Mouse (Mus musculus) heart, embryonic 10.5 days (tissue): Measurements from ENCODE around the gene Upf3a. TPM values are rescaled to one million over a fixed set of nuclear protein-coding genes. Genes with fewer than 3 reads are reported as not detected.
"Not testable (repeated sequence)": the region's sequence is repeated elsewhere in the genome, so short reads cannot be mapped to it uniquely, and the experiment has no call there.

Experiments
- DNase-seq: peaks from one replicate; pipeline ENCODE4 v3.0.0-alpha.2; 2017; ENCODE audit warnings: low spot score
- H3K27ac ChIP-seq: fragments of 300-500 bp; sonication (generic); 2 replicates; pipeline ENCODE4 v1.5.1; 2016; ENCODE audit warnings: mild to moderate bottlenecking
- H3K27me3 ChIP-seq: fragments of 300-500 bp; sonication (generic); 2 replicates; pipeline ENCODE4 v1.6.1; 2016; ENCODE audit warnings: mild to moderate bottlenecking; ENCODE audit not compliant: poor library complexity, insufficient read depth, severe bottlenecking
- H3K36me3 ChIP-seq: fragments of 300-500 bp; sonication (generic); 2 replicates; pipeline ENCODE4 v1.6.1; 2016; ENCODE audit warnings: mild to moderate bottlenecking, moderate library complexity
- H3K4me1 ChIP-seq: fragments of 300-500 bp; sonication (generic); 2 replicates; pipeline ENCODE4 v1.6.1; 2016; ENCODE audit warnings: mild to moderate bottlenecking
- H3K4me3 ChIP-seq: fragments of 300-500 bp; sonication (generic); 2 replicates; pipeline ENCODE4 v1.5.1; 2016; ENCODE audit warnings: mild to moderate bottlenecking, moderate library complexity
- H3K9me3 ChIP-seq: fragments of 300-500 bp; sonication (generic); 2 replicates; pipeline ENCODE4 v1.6.1; 2016; ENCODE audit warnings: mild to moderate bottlenecking, moderate library complexity
- WGBS: fragments of 180-500 bp; shearing (Covaris S2); methylation state at CpG from one replicate; pipeline ENCODE4 v1.1.7; 2016; 5-methylcytosine and 5-hydroxymethylcytosine counted together
- polyA plus RNA-seq: library from polyadenylated mRNA; unstranded; fragments of >200 nt; fragmentation: Nextera tagmentation; extraction: Ambion mirVana; gene quantifications from 2 replicates; pipeline ENCODE4 v1.2.1, GENCODE M21; 2016

Upf3a gene
- polyA plus RNA-seq: 25.7 and 34.1 TPM in 2 replicates

GRCm38 (mm10) chr8:13785250-13785763, at the start of gene Upf3a:
TSS of gene Upf3a (plus strand) at chr8:13785615.
- Histone ChIP-seq H3K4me1 (peaks cover 13% of the 10 kb centered on the region), H3K36me3 (peaks cover 36% of the 10 kb centered on the region), H3K27me3 (no peaks in the 10 kb centered on the region), H3K27ac (peak within 1 kb of the TSS; percentile 100), H3K4me3 (peak within 1 kb of the TSS; percentile 80), H3K9me3 (no peaks in the 10 kb centered on the region)
- WGBS: under 1% methylated on average over 47 of the region's 47 CpGs
- DNase-seq: peak; percentile 97

GRCm38 (mm10) chr8:13740323-13740770, 45.1 kb upstream of the Upf3a start:
- H3K27me3 ChIP-seq: no peaks in the 10 kb centered on the region
- H3K4me3 ChIP-seq: no peak overlapping the region
- H3K36me3 ChIP-seq: no peaks in the 10 kb centered on the region
- peak overlapping the region; percentile 63; the same call in 1 of the 2 replicates for H3K27ac ChIP-seq
- peak; percentile 79 for DNase-seq
- WGBS: 37% methylated on average over 6 of the region's 6 CpGs
- H3K9me3 ChIP-seq: no peaks in the 10 kb centered on the region
- no peaks in the 10 kb centered on the region for H3K4me1 ChIP-seq

GRCm38 (mm10) chr8:13740817-13741613, 44.4 kb upstream of the Upf3a start:
- Histone ChIP-seq H3K4me3 (no peak overlapping the region), H3K4me1 (no peaks in the 10 kb centered on the region), H3K27ac (peak overlapping the region; percentile 63; the same call in 1 of the 2 replicates), H3K36me3 (no peaks in the 10 kb centered on the region), H3K27me3 (no peaks in the 10 kb centered on the region), H3K9me3 (no peaks in the 10 kb centered on the region)
- 65% methylated on average over 7 of the region's 7 CpGs for WGBS
- DNase-seq: no peak

GRCm38 (mm10) chr8:13746212-13746611, 39.2 kb upstream of the Upf3a start:
- not testable (repeated sequence) for H3K27ac ChIP-seq, H3K27me3 ChIP-seq, H3K36me3 ChIP-seq, H3K9me3 ChIP-seq, H3K4me3 ChIP-seq, H3K4me1 ChIP-seq, DNase-seq
- 91% methylated on average over 6 of the region's 6 CpGs for WGBS

- H3K9me3 ChIP-seq: no peaks in the 10 kb centered on the region
- 38% methylated on average over 3 of the region's 3 CpGs for WGBS
- H3K27me3 ChIP-seq: no peaks in the 10 kb centered on the region
- H3K36me3 ChIP-seq: no peaks in the 10 kb centered on the region
- H3K27ac ChIP-seq: no peak overlapping the region
- H3K4me1 ChIP-seq: no peaks in the 10 kb centered on the region
- DNase-seq: no peak
- H3K4me3 ChIP-seq: no peak overlapping the region
Measured at GRCm38 (mm10) chr8:13747626-13748025, 37.8 kb upstream of the Upf3a start.

- H3K9me3 ChIP-seq: no peaks in the 10 kb centered on the region
- H3K4me1 ChIP-seq: peaks cover 14% of the 10 kb centered on the region
- WGBS: 29% methylated on average over 2 of the region's 2 CpGs
- no peaks in the 10 kb centered on the region for H3K27me3 ChIP-seq
- no peak overlapping the region for H3K27ac ChIP-seq
- no peak overlapping the region for H3K4me3 ChIP-seq
- DNase-seq: no peak
- H3K36me3 ChIP-seq: no peaks in the 10 kb centered on the region
Measured at GRCm38 (mm10) chr8:13753680-13754079, 31.7 kb upstream of the Upf3a start.

GRCm38 (mm10) chr8:13756480-13756879, 28.9 kb upstream of the Upf3a start:
- Histone ChIP-seq H3K27ac (no peak overlapping the region), H3K4me3 (no peak overlapping the region), H3K27me3 (no peaks in the 10 kb centered on the region), H3K4me1 (peaks cover 19% of the 10 kb centered on the region), H3K9me3 (no peaks in the 10 kb centered on the region), H3K36me3 (peaks cover 15% of the 10 kb centered on the region)
- 62% methylated on average over 7 of the region's 7 CpGs for WGBS
- DNase-seq: no peak

GRCm38 (mm10) chr8:13756982-13757804, 28.2 kb upstream of the Upf3a start, which contains the start of gene Cdc16:
TSS of gene Cdc16 (plus strand) at chr8:13757676.
- Histone ChIP-seq H3K27ac (peak within 1 kb of the TSS; percentile 97), H3K4me1 (peaks cover 19% of the 10 kb centered on the region), H3K36me3 (peaks cover 22% of the 10 kb centered on the region), H3K9me3 (no peaks in the 10 kb centered on the region), H3K4me3 (peak within 1 kb of the TSS; percentile 100), H3K27me3 (no peaks in the 10 kb centered on the region)
- 8% methylated on average over 40 of the region's 40 CpGs for WGBS
- peak; percentile 93 for DNase-seq

GRCm38 (mm10) chr8:13757805-13758727, 27.3 kb upstream of the Upf3a start:
- Histone ChIP-seq H3K9me3 (no peaks in the 10 kb centered on the region), H3K36me3 (peaks cover 31% of the 10 kb centered on the region), H3K4me3 (peak overlapping the region; percentile 100), H3K27me3 (no peaks in the 10 kb centered on the region), H3K4me1 (peaks cover 19% of the 10 kb centered on the region), H3K27ac (peak overlapping the region; percentile 97)
- DNase-seq: peak; percentile 80
- 1% methylated on average over 37 of the region's 38 CpGs for WGBS

GRCm38 (mm10) chr8:13769206-13769605, 16.2 kb upstream of the Upf3a start:
- peaks cover 96% of the 10 kb centered on the region for H3K36me3 ChIP-seq
- H3K4me1 ChIP-seq: no peaks in the 10 kb centered on the region
- no peak for DNase-seq
- H3K4me3 ChIP-seq: no peak overlapping the region
- WGBS: 90% methylated on average over 11 of the region's 11 CpGs
- H3K27me3 ChIP-seq: no peaks in the 10 kb centered on the region
- no peaks in the 10 kb centered on the region for H3K9me3 ChIP-seq
- H3K27ac ChIP-seq: no peak overlapping the region

- Histone ChIP-seq H3K27ac (no peak overlapping the region), H3K9me3 (no peaks in the 10 kb centered on the region), H3K4me1 (peaks cover 7% of the 10 kb centered on the region; the same call in 1 of the 2 replicates), H3K4me3 (no peak overlapping the region), H3K27me3 (no peaks in the 10 kb centered on the region), H3K36me3 (peaks cover 66% of the 10 kb centered on the region)
- no peak for DNase-seq
- 84% methylated on average over 3 of the region's 3 CpGs for WGBS
Measured at GRCm38 (mm10) chr8:13780536-13780935, 4.9 kb upstream of the Upf3a start.

GRCm38 (mm10) chr8:13785764-13786299, 417 bp downstream of the Upf3a start:
- under 1% methylated on average over 39 of the region's 47 CpGs for WGBS
- Histone ChIP-seq H3K27me3 (no peaks in the 10 kb centered on the region), H3K4me3 (peak overlapping the region; percentile 80), H3K36me3 (peaks cover 30% of the 10 kb centered on the region), H3K4me1 (peaks cover 13% of the 10 kb centered on the region), H3K9me3 (no peaks in the 10 kb centered on the region), H3K27ac (peak overlapping the region; percentile 100)
- DNase-seq: peak; percentile 97
